Mouse (Mus musculus): ENCODE data around the gene Morc4. TPM values are rescaled to one million over a fixed set of nuclear protein-coding genes. Genes with fewer than 3 reads are reported as not detected.

The Morc4 gene
- polyA plus RNA-seq, 1 experiment from 2014 or later, result 20.7 TPM

DNA sequence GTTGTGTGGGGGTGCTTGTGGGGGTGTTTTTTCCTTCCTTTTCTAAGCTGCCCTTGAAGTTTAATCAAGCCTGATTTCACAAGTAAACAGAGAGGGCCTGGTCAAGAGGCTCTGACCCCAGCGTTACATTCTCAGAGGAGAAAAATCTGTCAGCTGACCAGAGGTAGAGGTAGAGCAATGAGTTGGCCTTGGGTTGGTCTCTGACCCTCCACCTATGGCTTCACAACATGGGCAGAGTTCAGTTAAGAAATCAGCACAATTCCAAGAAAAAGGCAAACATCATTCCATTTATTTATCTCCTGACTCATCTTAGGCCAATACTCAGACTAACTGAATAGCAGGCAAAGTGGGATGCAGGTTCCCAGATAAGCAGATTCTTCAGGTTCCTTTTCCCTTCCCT, 92.6 kb downstream of the Morc4 start:
- H3K4me3 ChIP-seq, result no peak overlapping the region
- H3K4me1 ChIP-seq, result no peaks in the 10 kb centered on the region
- H3K27ac ChIP-seq, result no peak overlapping the region
- 88% methylated on average over 1 of the region's 1 CpGs for WGBS
- ATAC-seq (ENCODE audit: low FRiP score, low read depth), result no peak
- no peak overlapping the region for H3K9ac ChIP-seq
- no peak overlapping the region for H3K4me2 ChIP-seq (replicated peaks)
- H3K27me3 ChIP-seq, result peaks cover 51% of the 10 kb centered on the region
- no peaks in the 10 kb centered on the region for H3K9me3 ChIP-seq
- no peaks in the 10 kb centered on the region for H3K36me3 ChIP-seq

DNA sequence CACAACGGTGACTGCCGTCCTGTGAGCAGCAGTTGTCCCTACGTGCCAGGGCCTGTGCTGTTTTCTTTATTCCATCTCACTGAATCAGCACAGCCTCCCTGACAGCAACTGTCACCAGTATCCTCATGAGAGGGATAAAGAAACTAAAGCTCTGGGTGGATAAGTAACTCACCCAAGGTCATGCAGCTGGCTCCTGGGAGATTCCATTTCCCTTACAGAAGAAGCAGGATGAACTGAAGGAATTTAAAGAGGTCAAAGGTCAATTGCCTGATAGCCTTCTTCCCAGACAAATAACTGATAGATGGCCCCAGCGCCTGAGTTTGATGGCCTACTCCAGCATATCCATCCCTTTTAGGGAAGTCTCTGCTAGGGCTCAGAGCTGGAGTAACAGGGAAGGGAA, 94.1 kb downstream of the Morc4 start:
- Histone ChIP-seq H3K4me2 (replicated peaks) (no peak overlapping the region), H3K4me3 (no peak overlapping the region), H3K4me1 (no peaks in the 10 kb centered on the region), H3K9ac (no peak overlapping the region), H3K9me3 (no peaks in the 10 kb centered on the region), H3K27me3 (peaks cover 40% of the 10 kb centered on the region), H3K27ac (no peak overlapping the region), H3K36me3 (no peaks in the 10 kb centered on the region)
- 41% methylated on average over 4 of the region's 4 CpGs for WGBS
- no peak for ATAC-seq (ENCODE audit: low FRiP score, low read depth)

- 61% methylated on average over 7 of the region's 7 CpGs for WGBS
- Histone ChIP-seq H3K36me3 (no peaks in the 10 kb centered on the region), H3K27me3 (peaks cover 27% of the 10 kb centered on the region; the same call in 1 of the 2 replicates), H3K9me3 (no peaks in the 10 kb centered on the region), H3K4me3 (no peak overlapping the region), H3K4me1 (no peaks in the 10 kb centered on the region), H3K9ac (no peak overlapping the region), H3K4me2 (replicated peaks) (no peak overlapping the region), H3K27ac (no peak overlapping the region)
- ATAC-seq (ENCODE audit: low FRiP score, low read depth), result no peak
Observed at GRCm38 (mm10) chrX:139775084-139775612, 96.3 kb downstream of the Morc4 start.

- peaks cover 23% of the 10 kb centered on the region; the same call in 1 of the 2 replicates for H3K27me3 ChIP-seq
- no peaks in the 10 kb centered on the region for H3K9me3 ChIP-seq
- H3K4me2 ChIP-seq (replicated peaks), result peak overlapping the region; percentile 19; the same call in 1 of the 2 replicates
- no peak overlapping the region for H3K9ac ChIP-seq
- 28% methylated on average over 18 of the region's 18 CpGs for WGBS
- H3K27ac ChIP-seq, result no peak overlapping the region
- ATAC-seq (ENCODE audit: low FRiP score, low read depth), result peak; percentile 36; the same call in 1 of the 2 replicates
- H3K4me3 ChIP-seq, result no peak overlapping the region
- no peaks in the 10 kb centered on the region for H3K36me3 ChIP-seq
- H3K4me1 ChIP-seq, result no peaks in the 10 kb centered on the region
Observed at GRCm38 (mm10) chrX:139774309-139775083, 97.0 kb downstream of the Morc4 start.

Other genes starting within 250 kb of the Morc4 start
- gene Tbc1d8b, start 186.7 kb downstream of the Morc4 start, polyA plus RNA-seq (2015; fragmentation: Nextera tagmentation; extraction: Ambion mirVana), result 3.2 and 3.8 TPM in 2 replicates
- gene Gm15013, start 157.2 kb downstream of the Morc4 start, polyA plus RNA-seq (2015; fragmentation: Nextera tagmentation; extraction: Ambion mirVana), result 0.62 and 0.92 TPM in 2 replicates
- 0.18 and 0.41 TPM in 2 replicates for gene Ripply1, start 89.3 kb downstream of the Morc4 start, polyA plus RNA-seq (2015; fragmentation: Nextera tagmentation; extraction: Ambion mirVana)
- gene Cldn2, start 70.8 kb downstream of the Morc4 start, polyA plus RNA-seq (2015; fragmentation: Nextera tagmentation; extraction: Ambion mirVana), result 0.27 and 0.32 TPM in 2 replicates
- 4.9 and 6.7 TPM in 2 replicates for gene Rbm41, start 126.9 kb upstream of the Morc4 start, polyA plus RNA-seq (2015; fragmentation: Nextera tagmentation; extraction: Ambion mirVana)
- gene Nup62cl, start 191.0 kb upstream of the Morc4 start, polyA plus RNA-seq (2015; fragmentation: Nextera tagmentation; extraction: Ambion mirVana), result 3.6 and 4.0 TPM in 2 replicates
- not detected in 2 replicates for gene Pih1h3b, start 191.2 kb upstream of the Morc4 start, polyA plus RNA-seq (2015; fragmentation: Nextera tagmentation; extraction: Ambion mirVana)